Mouse (Mus musculus) intestine, postnatal 0 days (tissue): ENCODE results near the gene Vmn1r69. TPM values are rescaled to one million over a fixed set of nuclear protein-coding genes. Genes with fewer than 3 reads are reported as not detected.

Source experiments
- ATAC-seq: fragments of 200-750 bp; cut with Nextera tagmentation; 2 replicates; pipeline ENCODE4 v1.8.0; 2017; ENCODE audit warnings: mild to moderate bottlenecking, moderate TSS enrichment, moderate library complexity
- H3K27ac ChIP-seq: fragments of 300-500 bp; sonication (generic); 2 replicates; pipeline ENCODE4 v1.5.1; 2014; ENCODE audit warnings: mild to moderate bottlenecking, low read depth, low read length, moderate library complexity
- H3K27me3 ChIP-seq: fragments of 300-500 bp; sonication (generic); replicated peaks from 2 replicates; pipeline ENCODE4 v1.6.1; 2014; ENCODE audit warnings: low read length, mixed read lengths; ENCODE audit not compliant: control insufficient read depth, insufficient read depth
- H3K36me3 ChIP-seq: fragments of 300-500 bp; sonication (generic); 2 replicates; pipeline ENCODE4 v1.6.1; 2014; ENCODE audit warnings: mild to moderate bottlenecking, moderate library complexity; ENCODE audit not compliant: control insufficient read depth, insufficient read depth
- H3K4me1 ChIP-seq: fragments of 300-500 bp; sonication (generic); replicated peaks from 2 replicates; pipeline ENCODE4 v1.6.1; 2014; ENCODE audit warnings: antibody characterized with exemption, low read length, mixed read lengths; ENCODE audit not compliant: control insufficient read depth, insufficient read depth
- H3K4me2 ChIP-seq: fragments of 300-500 bp; sonication (generic); replicated peaks from 2 replicates; pipeline ENCODE4 v1.6.1; 2014; ENCODE audit warnings: low read depth, mild to moderate bottlenecking, moderate library complexity
- H3K4me3 ChIP-seq: fragments of 300-500 bp; sonication (generic); 2 replicates; pipeline ENCODE4 v1.5.1; 2014; ENCODE audit warnings: low read depth, low read length
- H3K9ac ChIP-seq: fragments of 300-500 bp; sonication (generic); 2 replicates; pipeline ENCODE4 v1.6.1; 2014; ENCODE audit warnings: mild to moderate bottlenecking, low read depth, low read length
- H3K9me3 ChIP-seq: fragments of 300-500 bp; sonication (generic); 2 replicates; pipeline ENCODE4 v1.6.1; 2016; ENCODE audit warnings: mixed run types; ENCODE audit not compliant: control insufficient read depth
- CTCF ChIP-seq: sonication (generic); IDR thresholded peaks from 2 replicates; pipeline ENCODE4 v1.5.1; 2016; ENCODE audit warnings: low read depth, mild to moderate bottlenecking, control low read depth, antibody characterized with exemption, moderate library complexity
- WGBS: fragments of 180-500 bp; shearing (Covaris S2); extraction: QIAGEN DNeasy Blood & Tissue Kit; methylation state at CpG from one replicate; pipeline ENCODE4 v1.1.7; 2014; 5-methylcytosine and 5-hydroxymethylcytosine counted together
- polyA plus RNA-seq: library from polyadenylated mRNA; unstranded; fragments of >200 nt; fragmentation: Nextera tagmentation; extraction: Ambion mirVana; gene quantifications from 2 replicates; pipeline ENCODE4 v1.2.1, GENCODE M21; 2015

Gene Vmn1r69
- not detected in 2 replicates for polyA plus RNA-seq

DNA sequence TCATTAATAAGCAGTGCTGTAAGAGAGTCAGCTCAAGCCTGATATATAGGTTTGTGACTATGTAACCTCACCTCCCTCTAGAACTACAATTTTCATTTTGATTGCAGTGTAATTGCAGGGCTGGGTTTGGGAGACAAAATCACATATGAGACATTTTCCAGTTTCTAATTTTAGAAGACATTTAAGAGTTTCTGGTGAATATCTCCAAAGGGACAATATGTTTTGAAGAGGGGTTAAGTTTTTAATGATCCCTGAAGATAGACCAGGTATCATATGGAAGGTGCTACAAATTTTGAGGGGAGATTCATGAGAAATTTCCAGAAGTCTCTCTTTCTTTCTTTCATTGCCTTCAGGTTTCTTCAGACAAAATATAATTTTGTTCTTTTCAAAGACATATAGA is at the start of gene Vmn1r69:
TSS of gene Vmn1r69 (minus strand) at position 101 of the 400 bp plus-strand sequence.
- H3K4me2 ChIP-seq: no peak within 1 kb of the TSS
- no peaks in the 10 kb centered on the region for H3K9me3 ChIP-seq
- no peak for ATAC-seq
- H3K4me1 ChIP-seq: no peaks in the 10 kb centered on the region
- no peak within 1 kb of the TSS for H3K4me3 ChIP-seq
- H3K27me3 ChIP-seq: no peaks in the 10 kb centered on the region
- no peak for TF ChIP-seq CTCF
- H3K9ac ChIP-seq: no peak within 1 kb of the TSS
- no peaks in the 10 kb centered on the region for H3K36me3 ChIP-seq
- no peak within 1 kb of the TSS for H3K27ac ChIP-seq

GRCm38 (mm10) chr7:10631232-10631631 is 17.8 kb upstream of the Vmn1r69 start, which contains the start of gene Vmn1r70:
Gene Vmn1r70 (plus strand): TSS chr7:10631532.
- Histone ChIP-seq H3K36me3 (no peaks in the 10 kb centered on the region), H3K4me2 (no peak within 1 kb of the TSS), H3K27ac (no peak within 1 kb of the TSS), H3K9me3 (peaks cover 4% of the 10 kb centered on the region; the same call in 1 of the 2 replicates), H3K4me3 (no peak within 1 kb of the TSS), H3K27me3 (no peaks in the 10 kb centered on the region), H3K9ac (no peak within 1 kb of the TSS), H3K4me1 (no peaks in the 10 kb centered on the region)
- TF ChIP-seq CTCF: no peak
- ATAC-seq: no peak
- 55% methylated on average over 1 of the region's 1 CpGs for WGBS

- no peak for ATAC-seq
- Histone ChIP-seq H3K4me1 (no peaks in the 10 kb centered on the region), H3K27me3 (no peaks in the 10 kb centered on the region), H3K9me3 (0 out of 2 replicates have a peak, but pooled peaks cover 3% of the 10 kb centered on the region), H3K4me2 (no peak within 1 kb of the TSS), H3K36me3 (no peaks in the 10 kb centered on the region), H3K27ac (no peak within 1 kb of the TSS), H3K4me3 (no peak within 1 kb of the TSS), H3K9ac (no peak within 1 kb of the TSS)
- no peak for TF ChIP-seq CTCF
- 63% methylated on average over 2 of the region's 2 CpGs for WGBS
Measured at GRCm38 (mm10) chr7:10558385-10558784, 55.1 kb downstream of the Vmn1r69 start, which contains the start of gene Vmn1r68. Gene Vmn1r68 (minus strand): TSS chr7:10558485.

Other genes starting within 250 kb of the Vmn1r69 start
- gene Vmn1r67, start 170.3 kb downstream of the Vmn1r69 start, polyA plus RNA-seq: not detected in 2 replicates
- gene Zik1, start 118.3 kb downstream of the Vmn1r69 start, polyA plus RNA-seq: 1.6 and 1.8 TPM in 2 replicates
- not detected in 2 replicates for gene Vmn1r68, start 55.2 kb downstream of the Vmn1r69 start, polyA plus RNA-seq
- not detected in 2 replicates for gene Vmn1r70, start 17.9 kb upstream of the Vmn1r69 start, polyA plus RNA-seq
- gene Nlrp4b, start 74.1 kb upstream of the Vmn1r69 start, polyA plus RNA-seq: not detected in 2 replicates
- not detected in 2 replicates for gene Vmn1r71, start 140.7 kb upstream of the Vmn1r69 start, polyA plus RNA-seq